Mouse (Mus musculus): ENCODE results near the gene Psg16.

Gene Psg16

GRCm38 (mm10) chr7:17073904-17074615 is at the start of gene Psg16:
TSS of gene Psg16 (plus strand) at chr7:17074040.
- peak; percentile 67 for DNase-seq (ENCODE audit: low read depth)

GRCm38 (mm10) chr7:17024141-17024540 is 49.7 kb upstream of the Psg16 start:
- DNase-seq (ENCODE audit: low read depth), result no peak

- DNase-seq (ENCODE audit: low read depth), result no peak
Observed at GRCm38 (mm10) chr7:17024814-17025504, 48.9 kb upstream of the Psg16 start.

- no peak for DNase-seq (ENCODE audit: low read depth)
Observed at GRCm38 (mm10) chr7:17025505-17025894, 48.3 kb upstream of the Psg16 start.

GRCm38 (mm10) chr7:17025896-17026622 is 47.8 kb upstream of the Psg16 start:
- DNase-seq (ENCODE audit: low read depth), result no peak

- peak; percentile 71 for DNase-seq (ENCODE audit: low read depth)
Observed at GRCm38 (mm10) chr7:17026710-17027587, 46.9 kb upstream of the Psg16 start.

- DNase-seq (ENCODE audit: low read depth), result peak; percentile 67
Observed at GRCm38 (mm10) chr7:17027588-17028343, 46.1 kb upstream of the Psg16 start, which contains the start of gene Ppp5c. TSS of gene Ppp5c (minus strand) at chr7:17027924.

GRCm38 (mm10) chr7:17028923-17029322 is 44.9 kb upstream of the Psg16 start:
- DNase-seq (ENCODE audit: low read depth), result no peak

- DNase-seq (ENCODE audit: low read depth), result no peak
Observed at GRCm38 (mm10) chr7:17030239-17030638, 43.6 kb upstream of the Psg16 start.

- no peak for DNase-seq (ENCODE audit: low read depth)
Observed at GRCm38 (mm10) chr7:17038018-17038695, 35.7 kb upstream of the Psg16 start.

GRCm38 (mm10) chr7:17039373-17039772 is 34.5 kb upstream of the Psg16 start:
- DNase-seq (ENCODE audit: low read depth), result no peak

GRCm38 (mm10) chr7:17045743-17046142 is 28.1 kb upstream of the Psg16 start:
- DNase-seq (ENCODE audit: low read depth), result no peak

- DNase-seq (ENCODE audit: low read depth), result no peak
Observed at GRCm38 (mm10) chr7:17047041-17047682, 26.7 kb upstream of the Psg16 start.

GRCm38 (mm10) chr7:17048431-17049190 is 25.2 kb upstream of the Psg16 start:
- no peak for DNase-seq (ENCODE audit: low read depth)

GRCm38 (mm10) chr7:17050491-17050890 is 23.3 kb upstream of the Psg16 start:
- DNase-seq (ENCODE audit: low read depth), result no peak

GRCm38 (mm10) chr7:17050933-17051594 is 22.8 kb upstream of the Psg16 start:
- peak; percentile 61 for DNase-seq (ENCODE audit: low read depth)

GRCm38 (mm10) chr7:17054325-17054989 is 19.4 kb upstream of the Psg16 start:
- DNase-seq (ENCODE audit: low read depth), result no peak

Data from c-Kit-positive CD71-positive TER-119-negative erythroid progenitor cells, embryonic 14.5 days (primary cell).